Mouse (Mus musculus) intestine, embryonic 16.5 days (tissue): ENCODE data around the gene Apobec2. TPM values are rescaled to one million over a fixed set of nuclear protein-coding genes. Genes with fewer than 3 reads are reported as not detected.

Experiments
- ATAC-seq: fragments of 200-750 bp; cut with Nextera tagmentation; 2 replicates; pipeline ENCODE4 v1.8.0; 2017; ENCODE audit warnings: moderate TSS enrichment, moderate library complexity
- H3K27ac ChIP-seq: fragments of 300-500 bp; sonication (generic); 2 replicates; pipeline ENCODE4 v1.5.1; 2014; ENCODE audit warnings: mild to moderate bottlenecking, low read length
- H3K27me3 ChIP-seq: fragments of 300-500 bp; sonication (generic); replicated peaks from 2 replicates; pipeline ENCODE4 v1.6.1; 2014; ENCODE audit warnings: low read length, control low read depth, mixed read lengths; ENCODE audit not compliant: control insufficient read depth, insufficient read depth
- H3K36me3 ChIP-seq: fragments of 300-500 bp; sonication (generic); 2 replicates; pipeline ENCODE4 v1.6.1; 2014; ENCODE audit warnings: low read length, control low read depth; ENCODE audit not compliant: control insufficient read depth, insufficient read depth
- H3K4me1 ChIP-seq: fragments of 300-500 bp; sonication (generic); 2 replicates; pipeline ENCODE4 v1.6.1; 2014; ENCODE audit warnings: low read length, control low read depth, mixed read lengths; ENCODE audit not compliant: control insufficient read depth, insufficient read depth
- H3K4me2 ChIP-seq: fragments of 300-500 bp; sonication (generic); 2 replicates; pipeline ENCODE4 v1.6.1; 2014; ENCODE audit warnings: low read depth, low read length, control low read depth
- H3K4me3 ChIP-seq: fragments of 300-500 bp; sonication (generic); 2 replicates; pipeline ENCODE4 v1.5.1; 2014; ENCODE audit warnings: mild to moderate bottlenecking, low read length
- H3K9ac ChIP-seq: fragments of 300-500 bp; sonication (generic); 2 replicates; pipeline ENCODE4 v1.6.1; 2014; ENCODE audit warnings: low read depth, low read length
- H3K9me3 ChIP-seq: fragments of 300-500 bp; sonication (generic); 2 replicates; pipeline ENCODE4 v1.6.1; 2016; ENCODE audit warnings: low read length, control low read depth; ENCODE audit not compliant: control insufficient read depth
- WGBS: fragments of 180-500 bp; shearing (Covaris S2); extraction: QIAGEN DNeasy Blood & Tissue Kit; methylation state at CpG from one replicate; pipeline ENCODE4 v1.1.7; 2014; 5-methylcytosine and 5-hydroxymethylcytosine counted together
- polyA plus RNA-seq: library from polyadenylated mRNA; unstranded; fragments of >200 nt; fragmentation: Nextera tagmentation; extraction: Ambion mirVana; gene quantifications from 2 replicates; pipeline ENCODE4 v1.2.1, GENCODE M21; 2015

Apobec2 gene
- polyA plus RNA-seq, 1 experiment from 2014 or later, result 5.4 TPM

DNA sequence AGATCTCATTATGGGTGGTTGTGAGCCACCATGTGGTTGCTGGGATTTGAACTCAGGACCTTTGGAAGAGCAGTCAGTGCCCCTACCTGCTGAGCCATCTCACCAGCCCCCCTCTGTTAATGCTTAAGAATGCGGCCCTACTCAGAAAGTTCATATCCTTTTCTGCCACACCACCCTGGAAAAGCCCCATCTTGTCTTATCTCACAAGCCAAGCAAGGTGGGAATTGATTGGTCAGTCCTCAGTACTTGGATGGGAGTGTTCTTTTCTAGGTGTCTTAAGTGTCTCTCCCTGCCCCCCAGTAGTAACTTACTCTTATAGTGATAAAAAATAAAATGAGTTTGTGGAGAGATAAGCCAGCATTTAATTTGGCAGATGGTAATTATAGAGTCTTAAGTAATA, 28.0 kb downstream of the Apobec2 start:
- H3K27me3 ChIP-seq, result no peaks in the 10 kb centered on the region
- no peaks in the 10 kb centered on the region for H3K9me3 ChIP-seq
- ATAC-seq, result no peak
- H3K36me3 ChIP-seq, result no peaks in the 10 kb centered on the region; the same call in 1 of the 2 replicates
- H3K4me1 ChIP-seq, result peaks cover 15% of the 10 kb centered on the region
- H3K4me2 ChIP-seq, result no peak overlapping the region
- no peak overlapping the region for H3K4me3 ChIP-seq
- no peak overlapping the region for H3K9ac ChIP-seq
- no peak overlapping the region for H3K27ac ChIP-seq
- 81% methylated on average over 1 of the region's 1 CpGs for WGBS

DNA sequence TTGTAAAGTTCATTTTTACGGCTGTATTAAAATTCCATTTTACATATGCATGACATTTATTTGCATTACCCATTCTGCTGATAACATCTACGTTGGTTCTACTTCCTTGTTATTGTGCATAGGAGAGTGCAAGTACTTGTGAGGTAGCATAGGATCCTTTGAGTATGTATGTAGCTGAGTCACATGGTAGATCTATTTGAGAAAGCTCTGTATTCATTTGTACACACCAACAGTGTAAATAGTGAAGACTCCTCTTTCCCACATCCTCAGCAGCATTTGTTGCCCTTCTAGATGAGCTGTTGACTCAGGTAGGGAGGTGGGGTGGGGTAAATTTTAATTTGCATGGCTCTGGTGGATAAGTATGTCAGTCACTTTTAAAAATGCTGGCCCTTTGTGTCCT, 28.9 kb downstream of the Apobec2 start:
- H3K4me1 ChIP-seq, result peaks cover 15% of the 10 kb centered on the region
- no peak overlapping the region for H3K27ac ChIP-seq
- WGBS, result 77% methylated on average over 2 of the region's 2 CpGs
- no peaks in the 10 kb centered on the region for H3K27me3 ChIP-seq
- H3K9ac ChIP-seq, result no peak overlapping the region
- ATAC-seq, result no peak
- no peak overlapping the region for H3K4me2 ChIP-seq
- H3K9me3 ChIP-seq, result no peaks in the 10 kb centered on the region
- H3K36me3 ChIP-seq, result no peaks in the 10 kb centered on the region; the same call in 1 of the 2 replicates
- H3K4me3 ChIP-seq, result no peak overlapping the region

DNA sequence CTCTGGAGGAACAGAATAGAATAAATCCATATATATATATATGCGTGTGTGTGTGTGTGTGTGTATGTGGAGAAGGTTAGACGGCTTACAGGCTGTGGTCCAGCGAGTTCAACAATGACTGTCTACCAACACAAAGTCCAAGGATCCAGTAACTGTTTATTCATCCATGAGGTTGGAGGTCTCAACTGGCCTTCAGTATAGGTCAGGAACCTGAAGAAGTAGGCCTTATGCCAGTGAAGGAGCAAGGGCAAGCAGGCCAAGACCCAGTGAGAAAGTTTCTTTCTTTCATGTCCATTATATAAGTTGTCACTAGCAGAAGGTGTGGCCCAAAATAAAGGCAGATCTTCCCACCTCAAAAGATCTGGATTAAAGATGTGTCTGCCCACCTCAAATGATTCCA, 30.0 kb downstream of the Apobec2 start:
- Histone ChIP-seq H3K36me3 (no peaks in the 10 kb centered on the region; the same call in 1 of the 2 replicates), H3K4me1 (peaks cover 9% of the 10 kb centered on the region), H3K27ac (no peak overlapping the region), H3K4me2 (no peak overlapping the region), H3K27me3 (no peaks in the 10 kb centered on the region), H3K9me3 (no peaks in the 10 kb centered on the region), H3K9ac (no peak overlapping the region), H3K4me3 (no peak overlapping the region)
- 82% methylated on average over 3 of the region's 3 CpGs for WGBS
- ATAC-seq, result no peak

DNA sequence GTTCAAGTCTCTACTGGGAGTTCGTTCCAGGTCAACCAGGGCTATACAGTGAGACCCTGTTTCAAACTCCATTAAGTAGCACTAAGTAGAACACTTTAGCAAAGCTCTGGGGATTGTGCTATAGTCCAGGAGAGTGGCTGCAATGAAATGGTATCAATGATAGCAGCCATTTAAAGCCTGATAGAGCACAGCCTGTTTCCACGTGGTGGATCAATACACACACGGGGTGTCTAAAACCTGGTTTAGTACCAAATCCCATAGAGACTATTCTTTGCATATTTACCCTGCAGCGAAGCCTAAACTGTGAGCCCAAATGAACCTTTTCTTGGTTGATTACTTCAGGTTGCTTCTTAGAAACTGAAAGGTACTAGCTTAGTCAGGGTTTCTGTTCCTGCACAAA, 31.0 kb downstream of the Apobec2 start:
- Histone ChIP-seq H3K4me2 (no peak overlapping the region), H3K27ac (no peak overlapping the region), H3K4me3 (no peak overlapping the region), H3K9me3 (no peaks in the 10 kb centered on the region), H3K27me3 (no peaks in the 10 kb centered on the region), H3K36me3 (no peaks in the 10 kb centered on the region; the same call in 1 of the 2 replicates), H3K4me1 (no peaks in the 10 kb centered on the region; the same call in 1 of the 2 replicates), H3K9ac (no peak overlapping the region)
- WGBS, result 80% methylated on average over 4 of the region's 4 CpGs
- no peak for ATAC-seq

DNA sequence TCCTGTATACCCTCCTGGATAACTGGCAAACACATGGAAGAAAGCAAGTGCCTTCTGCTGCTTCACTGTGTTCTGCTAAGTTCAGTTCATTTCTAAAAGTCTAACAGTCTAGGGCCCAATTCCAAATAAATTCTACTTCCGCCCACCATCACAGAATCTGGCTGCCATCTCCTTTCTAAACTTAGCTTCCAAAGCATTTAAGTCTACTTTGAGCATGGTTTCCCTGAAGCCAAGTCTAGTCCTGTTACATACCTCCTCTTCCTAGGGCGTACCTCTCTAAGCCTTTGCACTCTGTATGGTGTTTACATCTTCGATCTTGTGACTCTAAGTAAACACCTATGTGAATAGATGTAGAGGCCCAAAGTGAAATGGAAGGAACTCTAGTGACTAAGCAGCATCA, 40.1 kb downstream of the Apobec2 start:
- Histone ChIP-seq H3K9me3 (no peaks in the 10 kb centered on the region), H3K9ac (no peak overlapping the region), H3K36me3 (peaks cover 41% of the 10 kb centered on the region), H3K4me2 (no peak overlapping the region), H3K27ac (no peak overlapping the region), H3K4me3 (no peak overlapping the region), H3K27me3 (no peaks in the 10 kb centered on the region), H3K4me1 (no peaks in the 10 kb centered on the region)
- WGBS, result 95% methylated on average over 3 of the region's 3 CpGs
- no peak for ATAC-seq

DNA sequence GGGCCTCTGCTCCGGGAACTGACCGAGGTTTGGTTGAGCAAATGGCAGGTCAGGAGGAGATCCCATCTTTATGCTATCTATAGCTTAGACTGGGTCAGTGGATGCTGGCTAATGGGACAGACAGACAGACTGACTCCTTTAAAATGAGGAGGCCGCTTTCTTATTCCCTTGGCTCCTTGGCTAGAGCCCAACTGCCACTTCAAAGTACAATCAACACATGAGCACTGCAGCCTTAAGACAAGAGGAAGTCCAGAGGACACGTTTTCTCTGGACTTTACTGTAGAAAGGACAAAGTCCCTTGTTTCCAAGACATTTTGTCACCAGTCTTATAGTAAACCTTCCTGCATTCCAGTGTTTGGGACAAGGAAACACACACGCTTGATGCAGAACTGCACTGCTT, 41.3 kb downstream of the Apobec2 start:
- Histone ChIP-seq H3K27ac (peak overlapping the region; percentile 56), H3K9me3 (no peaks in the 10 kb centered on the region), H3K4me2 (no peak overlapping the region), H3K9ac (no peak overlapping the region), H3K36me3 (peaks cover 50% of the 10 kb centered on the region), H3K4me3 (no peak overlapping the region), H3K4me1 (no peaks in the 10 kb centered on the region), H3K27me3 (no peaks in the 10 kb centered on the region)
- 85% methylated on average over 5 of the region's 5 CpGs for WGBS
- peak; percentile 69 for ATAC-seq

DNA sequence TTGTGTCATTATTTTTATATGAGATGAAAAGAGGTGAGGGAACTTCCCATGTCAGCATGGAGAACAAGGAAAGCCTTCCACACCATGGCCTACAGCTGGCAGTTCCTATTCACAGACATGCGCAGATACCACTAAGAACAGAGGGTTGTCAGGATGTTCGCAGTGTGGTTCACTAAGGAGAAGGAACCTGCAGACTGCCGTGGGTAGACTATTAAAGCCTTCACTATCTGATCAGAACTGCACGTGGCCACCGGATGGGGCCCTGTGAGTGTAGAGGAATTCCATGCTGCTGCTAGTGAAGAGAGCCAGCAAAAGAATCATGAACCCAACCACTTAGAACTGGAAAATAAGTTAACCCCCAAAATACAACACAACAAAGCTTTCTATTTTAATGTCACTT, 43.3 kb downstream of the Apobec2 start:
- no peaks in the 10 kb centered on the region for H3K4me1 ChIP-seq
- no peaks in the 10 kb centered on the region for H3K27me3 ChIP-seq
- peaks cover 52% of the 10 kb centered on the region for H3K36me3 ChIP-seq
- WGBS, result 88% methylated on average over 5 of the region's 5 CpGs
- no peak overlapping the region for H3K27ac ChIP-seq
- H3K4me3 ChIP-seq, result no peak overlapping the region
- no peak overlapping the region for H3K9ac ChIP-seq
- no peak for ATAC-seq
- H3K9me3 ChIP-seq, result no peaks in the 10 kb centered on the region
- H3K4me2 ChIP-seq, result no peak overlapping the region

DNA sequence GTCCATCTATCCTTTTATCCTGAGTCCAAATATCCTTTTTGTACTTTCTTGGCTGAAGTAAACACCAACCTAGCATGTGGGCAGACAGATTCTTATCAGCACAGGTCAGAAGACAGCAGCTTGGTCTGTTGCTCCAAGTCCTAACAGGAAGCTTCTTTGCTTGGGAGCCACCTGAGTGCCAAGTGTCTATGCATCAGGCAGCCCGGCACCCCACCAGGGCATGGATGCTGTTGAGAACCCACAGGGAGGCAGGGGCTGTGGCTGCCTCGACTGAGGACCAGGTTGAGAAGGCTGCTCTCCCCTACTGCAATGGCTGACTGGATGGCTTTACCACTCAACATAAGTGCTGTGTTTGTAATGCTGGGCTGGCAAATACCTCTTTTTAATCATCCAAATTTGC, 44.1 kb downstream of the Apobec2 start:
- H3K27ac ChIP-seq, result no peak overlapping the region
- no peaks in the 10 kb centered on the region for H3K4me1 ChIP-seq
- no peak for ATAC-seq
- H3K27me3 ChIP-seq, result no peaks in the 10 kb centered on the region
- H3K9me3 ChIP-seq, result no peaks in the 10 kb centered on the region
- no peak overlapping the region for H3K9ac ChIP-seq
- H3K36me3 ChIP-seq, result peaks cover 48% of the 10 kb centered on the region
- WGBS, result 94% methylated on average over 2 of the region's 2 CpGs
- no peak overlapping the region for H3K4me2 ChIP-seq
- no peak overlapping the region for H3K4me3 ChIP-seq

DNA sequence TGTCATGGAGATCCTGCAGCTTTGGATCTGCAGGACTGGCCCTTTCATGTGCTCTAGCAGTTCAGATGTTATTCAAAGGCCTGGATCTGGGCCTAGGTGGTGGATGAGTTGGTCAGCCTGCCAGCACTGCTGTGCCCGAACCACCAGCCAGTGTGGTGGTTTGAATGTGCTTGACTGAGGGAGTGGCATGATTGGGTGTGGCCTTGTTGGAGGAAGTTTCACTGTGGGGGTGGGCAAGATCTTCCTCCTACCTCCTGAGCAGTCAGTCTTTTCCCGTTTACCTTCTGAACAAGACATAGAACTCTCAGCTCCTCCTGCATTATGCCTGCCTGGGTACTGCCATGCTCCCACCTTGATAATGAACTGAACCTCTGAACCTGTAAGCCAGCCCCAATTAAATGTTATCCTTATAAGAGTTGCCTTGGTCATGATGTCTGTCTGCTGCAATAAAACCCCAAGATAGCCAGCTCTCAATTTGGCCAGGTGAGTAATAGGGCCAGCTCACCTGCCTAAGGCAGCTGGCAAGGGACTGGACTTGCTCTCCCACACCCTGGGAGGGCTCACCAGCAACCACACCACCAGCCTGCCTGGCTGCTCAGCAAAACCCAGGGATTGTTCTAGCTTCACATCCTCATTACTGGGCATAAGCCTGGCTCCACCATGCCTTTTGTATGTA, 46.8 kb downstream of the Apobec2 start:
- WGBS, result 61% methylated on average over 2 of the region's 2 CpGs
- ATAC-seq, result no peak
- no peak overlapping the region; the same call in 1 of the 2 replicates for H3K27ac ChIP-seq
- H3K4me1 ChIP-seq, result no peaks in the 10 kb centered on the region
- H3K36me3 ChIP-seq, result peaks cover 28% of the 10 kb centered on the region
- no peaks in the 10 kb centered on the region for H3K27me3 ChIP-seq
- H3K4me3 ChIP-seq, result no peak overlapping the region
- H3K9me3 ChIP-seq, result no peaks in the 10 kb centered on the region
- H3K4me2 ChIP-seq, result no peak overlapping the region
- H3K9ac ChIP-seq, result no peak overlapping the region

DNA sequence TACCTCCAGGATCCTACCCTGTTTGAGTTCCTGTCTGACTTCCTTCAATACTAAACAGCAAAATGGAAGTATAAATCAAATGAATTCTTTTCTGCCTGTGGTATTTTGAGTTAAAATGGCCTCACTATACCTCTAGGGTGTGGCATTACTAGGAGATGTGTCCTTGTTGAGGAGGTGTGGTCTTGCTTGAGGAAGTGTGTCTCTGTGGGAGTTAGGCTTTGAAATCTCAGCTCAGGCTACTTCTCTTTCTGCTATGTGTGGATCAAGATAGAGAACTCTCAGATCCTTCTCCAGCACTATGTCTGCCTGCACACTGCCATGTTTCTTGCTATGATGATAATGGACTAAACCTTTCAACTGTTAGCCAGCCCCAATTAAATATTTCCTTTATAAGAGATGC, 53.7 kb downstream of the Apobec2 start:
- no peaks in the 10 kb centered on the region for H3K4me1 ChIP-seq
- no peak overlapping the region for H3K4me2 ChIP-seq
- no peak overlapping the region for H3K9ac ChIP-seq
- ATAC-seq, result no peak
- no peaks in the 10 kb centered on the region for H3K36me3 ChIP-seq
- H3K27ac ChIP-seq, result no peak overlapping the region
- H3K4me3 ChIP-seq, result no peak overlapping the region
- no peaks in the 10 kb centered on the region for H3K9me3 ChIP-seq
- no peaks in the 10 kb centered on the region for H3K27me3 ChIP-seq
